Mouse (Mus musculus): ENCODE measurements around the gene Rnf146. TPM values are rescaled to one million over a fixed set of nuclear protein-coding genes. Genes with fewer than 3 reads are reported as not detected.

Gene Rnf146
- total RNA-seq, 2 experiments from 2014 or later: 46.6 to 58.6 TPM

Other genes starting within 250 kb of the Rnf146 start
- gene Soga3, start 218.6 kb downstream of the Rnf146 start, total RNA-seq (2021): 1 to 10 TPM; 9.5 to 9.7 TPM
- 1 to 10 TPM; 2.5 to 3.8 TPM for gene Gm49353, start 163.5 kb downstream of the Rnf146 start, total RNA-seq (2021)
- 1 to 10 TPM; 5.7 to 9.2 TPM for gene 9330159F19Rik, start 150.8 kb downstream of the Rnf146 start, total RNA-seq (2021)
- 100 to 1,000 TPM; 169 to 247 TPM for gene Echdc1, start 49.3 kb downstream of the Rnf146 start, total RNA-seq (2021)
- 10 to 100 TPM; 19.8 to 21.3 TPM for gene Rspo3, start 173.4 kb upstream of the Rnf146 start, total RNA-seq (2021)

Data from adrenal gland, adult 18-20 months (tissue).